Mouse (Mus musculus): Measurements from ENCODE around the gene Vgll2.

- TF ChIP-seq POLR2A (IDR thresholded peaks at IDR 0.05; ENCODE audit: borderline replicate concordance, control insufficient read depth, low read depth, low read length) = no peak
- TF ChIP-seq CTCF (IDR thresholded peaks at IDR 0.05; ENCODE audit: control insufficient read depth, insufficient read depth, low read length) = no peak
Observed at GRCm38 (mm10) chr10:52043086-52043485, 20.8 kb downstream of the Vgll2 start.

Data from bone marrow, adult 2 months (tissue).